ENCODE assay signal across 27 mouse cellular contexts in the genomic region with DNA sequence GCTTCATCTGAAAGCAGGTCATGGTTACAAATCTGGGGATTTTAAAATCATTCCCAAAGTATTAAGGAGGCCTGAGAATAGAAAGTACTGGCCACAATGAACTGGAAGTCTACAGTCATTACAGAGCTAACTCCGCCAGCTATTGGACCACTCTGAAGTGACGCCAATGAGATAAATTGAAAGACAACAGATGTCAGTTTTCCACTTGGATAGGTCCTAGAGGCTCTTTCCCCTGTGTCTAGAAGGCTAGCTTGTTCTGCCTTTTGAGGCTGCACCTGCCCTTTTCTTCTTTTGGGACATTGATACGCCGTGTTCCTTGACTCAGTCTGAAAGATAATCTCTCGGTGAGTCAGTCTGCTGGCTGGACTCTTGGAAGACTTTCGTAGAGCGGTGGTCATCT. TPM values are rescaled to one million over a fixed set of nuclear protein-coding genes. Genes with fewer than 3 reads are reported as not detected.
"Had no signal": no experiment of that assay in that cellular context is flagged by ENCODE, and none has a peak within 500 bp of the region (broad histone marks: within the 10 kb centered on the region; RNA-seq: fewer than 3 reads in every experiment).

No protein-coding gene starts in this region.

- H3K27ac ChIP-seq: heart, adult 2 months; heart, embryonic 13.5 days; heart, embryonic 15.5 days; hindbrain, embryonic 12.5 days; hindbrain, embryonic 14.5 days; kidney, embryonic 15.5 days; kidney, postnatal 0 days; limb, embryonic 13.5 days; limb, embryonic 15.5 days; liver, embryonic 12.5 days; liver, embryonic 14.5 days had no signal

- H3K36me3 ChIP-seq: heart, embryonic 13.5 days; heart, embryonic 15.5 days; kidney, embryonic 15.5 days; limb, embryonic 13.5 days; limb, embryonic 15.5 days; liver, embryonic 12.5 days had no signal

- H3K4me1 ChIP-seq: heart, embryonic 13.5 days; heart, embryonic 15.5 days; hindbrain, embryonic 12.5 days; kidney, embryonic 15.5 days; limb, embryonic 13.5 days; limb, embryonic 15.5 days; liver, embryonic 12.5 days had no signal

- H3K9ac ChIP-seq: heart, embryonic 13.5 days; heart, embryonic 15.5 days; hindbrain, embryonic 12.5 days; hindbrain, embryonic 14.5 days; kidney, embryonic 15.5 days; limb, embryonic 13.5 days; limb, embryonic 15.5 days; liver, embryonic 12.5 days; liver, embryonic 14.5 days had no signal

- H3K4me2 ChIP-seq: heart, embryonic 11.5 days; heart, embryonic 13.5 days; heart, embryonic 15.5 days; hindbrain, embryonic 12.5 days; hindbrain, embryonic 14.5 days; kidney, embryonic 15.5 days; limb, embryonic 13.5 days; limb, embryonic 15.5 days; liver, embryonic 12.5 days had no signal

- DNase-seq: gastrocnemius, postnatal 14 days; gastrocnemius, postnatal 36 days; heart, adult 2 months; heart, postnatal 14 days; heart, postnatal 36 days; kidney, adult 11 months; kidney, adult 2 months; kidney, adult 9 months; kidney, postnatal 14 days; kidney, postnatal 36 days; layer of hippocampus, adult 9-11 months; layer of hippocampus, postnatal 36 days; left cerebral cortex, postnatal 4 days had no signal

- H3K27me3 ChIP-seq: hindbrain, embryonic 12.5 days; kidney, embryonic 15.5 days; limb, embryonic 13.5 days; limb, embryonic 15.5 days; liver, embryonic 12.5 days had no signal

- H3K9me3 ChIP-seq: heart, embryonic 13.5 days; heart, embryonic 15.5 days; hindbrain, embryonic 12.5 days; kidney, embryonic 15.5 days; limb, embryonic 13.5 days; limb, embryonic 15.5 days; liver, embryonic 12.5 days had no signal

- ATAC-seq: hindbrain, embryonic 16.5 days; intestine, embryonic 16.5 days; liver, embryonic 12.5 days had no signal

- H3K4me3 ChIP-seq: heart, adult 2 months; heart, embryonic 13.5 days; heart, embryonic 15.5 days; hindbrain, embryonic 12.5 days; kidney, embryonic 15.5 days; limb, embryonic 13.5 days; limb, embryonic 15.5 days; liver, embryonic 12.5 days had no signal

RNA-seq across cellular contexts. Expression of gene Adcyap1r1, which starts 50.5 kb away (rescaled TPM):
- total RNA-seq: hematopoietic stem cell, adult 5-6 weeks had no signal
